Mouse (Mus musculus) G1E (cell line): ENCODE results near the gene Sap18b.

Experiments used
- CTCF ChIP-seq: IDR thresholded peaks from 2 replicates; pipeline ENCODE4 v1.5.1; 2012; ENCODE audit warnings: low read depth, low read length, inconsistent platforms, mixed read lengths
- GATA1 ChIP-seq: IDR thresholded peaks from 2 replicates; pipeline ENCODE4 v1.6.1; 2012; ENCODE audit warnings: borderline replicate concordance, low read length, inconsistent platforms, mixed read lengths
- POLR2AphosphoS5 ChIP-seq: IDR thresholded peaks from 2 replicates; pipeline ENCODE4 v1.6.1; 2012; ENCODE audit warnings: low read depth, low read length, inconsistent platforms; ENCODE audit not compliant: insufficient replicate concordance
- TAL1 ChIP-seq: conservative IDR thresholded peaks from 2 replicates; pipeline ENCODE4 v1.6.1; 2012; ENCODE audit warnings: low read depth, low read length, inconsistent platforms, mixed read lengths

GRCm38 (mm10) chr8:95781085-95781484 lies 44.1 kb upstream of the Sap18b start:
- TF ChIP-seq CTCF (no peak), POLR2AphosphoS5 (no peak), TAL1 (no peak), GATA1 (no peak)
